Mouse (Mus musculus) layer of hippocampus, adult 2 months (tissue): ENCODE measurements at regions not wholly inside any gene's neighbourhood (a gene's known extent, or its start where the extent isn't known, plus 50 kb on each side); places are given as distances from the start of the nearest gene placed in this dataset.

Experiments used
- DNase-seq, 2 experiments: peaks; one replicate each; pipeline ENCODE4 v3.0.0; 2022; ENCODE audit warnings: low spot score in 2 of 2
- H3K27ac ChIP-seq: fragments of 200-600 bp; 2 replicates; pipeline ENCODE4 v1.8.1; 2022
- H3K4me3 ChIP-seq: fragments of 200-600 bp; 2 replicates; pipeline ENCODE4 v1.8.1; 2022; ENCODE audit warnings: mild to moderate bottlenecking
- CTCF ChIP-seq: fragments of 200-600 bp; conservative IDR thresholded peaks from 2 replicates; pipeline ENCODE4 v1.8.1; 2022; ENCODE audit warnings: antibody characterized with exemption, mild to moderate bottlenecking, moderate library complexity

- TF ChIP-seq CTCF: peak; percentile 85
- peak; percentile 34 to 67 for DNase-seq
- no peak overlapping the region for H3K4me3 ChIP-seq
- no peak overlapping the region for H3K27ac ChIP-seq
Observed at GRCm38 (mm10) chrX:136321692-136322091, 51.6 kb downstream of the Bex3 start.

- Histone ChIP-seq H3K4me3 (no peak overlapping the region), H3K27ac (no peak overlapping the region)
- TF ChIP-seq CTCF: no peak
- DNase-seq: no peak
Observed at GRCm38 (mm10) chrX:136365809-136366208, 95.8 kb downstream of the Bex3 start.
